Mouse (Mus musculus): Measurements from ENCODE around the gene Polr2e.

The Polr2e gene

DNA sequence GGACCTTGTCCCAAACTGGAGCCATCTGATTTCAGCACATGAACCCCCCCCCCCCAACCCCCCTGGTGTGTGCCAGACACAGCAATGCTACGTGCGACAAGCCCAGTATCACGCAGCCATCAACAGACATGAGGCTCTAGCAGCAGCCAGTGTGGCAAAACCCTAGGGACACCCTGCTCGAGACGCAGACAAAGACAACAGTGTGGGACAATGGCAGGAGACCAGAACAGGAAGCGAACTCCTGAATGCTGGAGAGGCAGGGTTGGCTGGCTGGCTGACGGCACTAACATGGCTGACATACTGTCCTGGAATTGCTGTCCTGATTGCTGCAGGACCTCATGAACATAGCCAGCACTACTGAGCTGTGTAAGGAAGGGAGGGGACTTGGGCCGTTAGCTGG lies 4.4 kb downstream of the Polr2e start:
- H3K27me3 ChIP-seq (ENCODE audit: insufficient read depth, low read length): no peaks in the 10 kb centered on the region

DNA sequence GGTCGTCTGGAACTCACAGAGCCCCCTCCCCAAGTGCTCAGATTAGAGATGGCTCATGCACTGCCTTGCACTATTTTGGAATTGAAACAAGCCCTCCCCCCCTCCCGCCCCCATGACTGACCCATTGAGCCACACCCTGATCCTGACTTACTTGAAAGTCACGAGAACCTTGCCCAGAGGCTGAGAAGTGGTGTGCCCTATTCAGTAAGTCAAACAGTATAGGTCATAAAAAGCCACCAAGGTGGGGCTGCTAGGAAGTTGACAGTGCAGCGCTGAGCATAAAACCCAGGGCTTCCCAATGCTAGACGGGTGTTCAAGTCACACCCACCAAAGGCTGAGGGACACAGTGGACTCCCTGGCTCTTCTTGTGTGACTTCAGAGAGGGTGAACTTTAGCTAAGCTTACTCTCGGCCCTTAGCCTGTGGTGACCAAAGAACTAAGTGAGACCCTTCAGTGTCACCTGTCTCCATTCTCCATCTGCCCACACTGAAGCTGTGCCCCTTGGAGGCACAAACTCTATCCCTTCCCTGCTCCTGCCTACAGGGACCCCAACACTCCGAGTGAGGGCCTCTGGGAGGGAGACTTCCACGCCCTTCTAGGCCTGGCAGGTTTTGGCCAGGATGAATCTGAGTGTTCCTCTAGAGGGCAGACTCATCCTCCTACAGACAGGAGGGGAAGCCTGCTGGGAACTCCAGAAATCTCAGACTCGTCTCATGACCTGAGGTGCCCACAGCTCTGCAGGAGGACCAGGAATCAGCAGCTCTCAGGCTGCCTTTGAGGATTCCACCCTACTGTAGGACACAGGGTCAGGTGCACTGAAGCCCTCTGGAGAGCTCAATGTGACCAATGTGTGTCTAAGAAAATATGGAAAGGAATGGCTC lies 5.8 kb downstream of the Polr2e start:
- TF ChIP-seq POU5F1 (IDR thresholded peaks at IDR 0.05; ENCODE audit: borderline replicate concordance, low read length) (no peak), NANOG (IDR thresholded peaks at IDR 0.05; ENCODE audit: borderline replicate concordance, low read length) (no peak), CTCF (conservative IDR thresholded peaks at IDR 0.05; ENCODE audit: low read length) (peak; percentile 41)
- Histone ChIP-seq H3K4me3 (replicated peaks; ENCODE audit: low read length) (no peak overlapping the region), H3K4me1 (replicated peaks; ENCODE audit: low read depth, low read length) (peaks cover 94% of the 10 kb centered on the region), H3K36me3 (ENCODE audit: insufficient read depth, low read length) (peaks cover 71% of the 10 kb centered on the region), H3K27me3 (ENCODE audit: insufficient read depth, low read length) (no peaks in the 10 kb centered on the region), H3K9me3 (ENCODE audit: low read length) (no peaks in the 10 kb centered on the region)

More for the DNA sequence above, 4.4 kb downstream of the Polr2e start:
- TF ChIP-seq POU5F1 (IDR thresholded peaks at IDR 0.05; ENCODE audit: borderline replicate concordance, low read length): no peak
- Histone ChIP-seq H3K9me3 (ENCODE audit: low read length) (no peaks in the 10 kb centered on the region), H3K4me3 (replicated peaks; ENCODE audit: low read length) (peak overlapping the region; percentile 99), H3K36me3 (ENCODE audit: insufficient read depth, low read length) (peaks cover 63% of the 10 kb centered on the region), H3K4me1 (replicated peaks; ENCODE audit: low read depth, low read length) (peaks cover 89% of the 10 kb centered on the region)

DNA sequence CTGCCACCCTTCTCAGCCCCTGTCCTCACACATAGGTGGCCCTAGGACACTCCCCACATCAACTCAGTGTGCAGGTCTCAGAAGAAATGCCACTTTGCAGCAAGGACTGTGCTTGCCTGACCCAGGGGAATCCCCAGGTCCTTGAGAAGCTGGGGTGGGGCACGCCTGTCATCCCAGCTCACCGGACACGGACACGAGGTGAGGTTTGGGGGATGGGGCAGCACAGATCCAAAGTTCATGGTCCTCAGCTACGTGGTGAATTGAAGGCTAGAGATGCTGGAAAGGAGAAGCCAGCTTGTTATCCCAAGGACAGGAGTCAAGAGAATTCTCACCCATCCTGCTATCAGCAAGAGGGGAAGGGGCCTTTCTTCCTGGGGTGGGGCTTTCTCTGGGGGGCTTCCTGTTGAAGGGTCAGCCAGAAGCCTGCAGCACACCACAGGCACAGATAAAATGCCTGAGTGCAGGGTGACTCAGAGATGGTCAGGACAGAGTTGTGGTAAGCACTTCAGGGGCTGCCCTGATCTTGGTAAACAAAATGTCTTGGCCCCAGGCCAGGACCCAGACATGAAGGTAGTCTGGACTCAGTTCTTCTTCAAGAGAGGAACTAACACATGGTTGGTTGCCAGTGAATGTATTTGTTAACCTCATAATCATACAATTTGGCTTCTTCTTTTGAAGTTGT lies 6.7 kb downstream of the Polr2e start:
- Histone ChIP-seq H3K4me1 (replicated peaks; ENCODE audit: low read depth, low read length) (peaks cover 94% of the 10 kb centered on the region), H3K4me3 (replicated peaks; ENCODE audit: low read length) (peak overlapping the region; percentile 11; the same call in 1 of the 2 replicates), H3K36me3 (ENCODE audit: insufficient read depth, low read length) (peaks cover 64% of the 10 kb centered on the region), H3K27me3 (ENCODE audit: insufficient read depth, low read length) (no peaks in the 10 kb centered on the region), H3K9me3 (ENCODE audit: low read length) (no peaks in the 10 kb centered on the region)
- TF ChIP-seq POU5F1 (IDR thresholded peaks at IDR 0.05; ENCODE audit: borderline replicate concordance, low read length) (no peak), CTCF (conservative IDR thresholded peaks at IDR 0.05; ENCODE audit: low read length) (no peak), NANOG (IDR thresholded peaks at IDR 0.05; ENCODE audit: borderline replicate concordance, low read length) (no peak)

DNA sequence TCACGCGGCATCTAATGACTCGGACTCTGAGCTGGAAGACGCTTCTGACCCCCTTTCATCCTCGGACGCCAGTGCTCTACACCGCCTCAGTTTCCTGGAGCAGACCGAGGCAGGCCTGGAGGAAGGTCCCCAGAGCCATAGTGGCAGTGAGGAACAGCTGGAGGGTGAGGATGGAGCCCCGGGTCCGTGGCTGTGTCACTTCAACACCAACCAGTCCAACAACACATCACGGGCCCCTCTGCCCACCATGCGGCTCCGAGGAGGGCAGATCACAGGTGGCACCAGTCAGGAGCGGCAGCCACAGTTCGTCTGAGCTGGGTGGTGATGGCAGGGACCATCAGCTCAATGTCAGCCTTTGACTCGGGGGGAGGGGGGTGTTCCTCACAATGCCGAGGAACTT lies 8.9 kb downstream of the Polr2e start:
- Histone ChIP-seq H3K36me3 (ENCODE audit: insufficient read depth, low read length) (peaks cover 58% of the 10 kb centered on the region), H3K9me3 (ENCODE audit: low read length) (no peaks in the 10 kb centered on the region), H3K4me3 (replicated peaks; ENCODE audit: low read length) (peak overlapping the region; percentile 39), H3K27me3 (ENCODE audit: insufficient read depth, low read length) (no peaks in the 10 kb centered on the region), H3K4me1 (replicated peaks; ENCODE audit: low read depth, low read length) (peaks cover 94% of the 10 kb centered on the region)
- TF ChIP-seq CTCF (conservative IDR thresholded peaks at IDR 0.05; ENCODE audit: low read length) (no peak), POU5F1 (IDR thresholded peaks at IDR 0.05; ENCODE audit: borderline replicate concordance, low read length) (no peak), NANOG (IDR thresholded peaks at IDR 0.05; ENCODE audit: borderline replicate concordance, low read length) (no peak)

DNA sequence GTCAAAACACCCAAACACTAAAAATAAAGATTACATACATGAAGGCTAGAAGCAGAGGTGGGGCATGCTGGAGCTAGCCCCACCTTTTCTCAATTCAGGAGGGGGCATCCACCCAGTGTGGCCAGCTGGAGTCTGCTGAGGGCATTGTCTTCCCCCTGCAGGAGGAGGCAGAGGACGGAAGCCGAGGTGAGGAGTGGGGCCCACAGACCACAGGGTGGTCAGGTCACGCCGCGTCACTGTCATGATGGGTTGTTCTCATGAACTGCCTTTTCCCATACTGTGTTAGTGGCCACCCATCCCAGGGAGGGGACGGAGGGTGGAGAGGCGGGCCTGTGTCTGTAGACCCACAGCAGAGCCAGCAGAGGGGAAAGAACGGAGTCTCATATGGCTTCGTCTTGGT lies 9.4 kb downstream of the Polr2e start:
- no peak for TF ChIP-seq NANOG (IDR thresholded peaks at IDR 0.05; ENCODE audit: borderline replicate concordance, low read length)
- no peak for TF ChIP-seq POU5F1 (IDR thresholded peaks at IDR 0.05; ENCODE audit: borderline replicate concordance, low read length)
- no peak for TF ChIP-seq CTCF (conservative IDR thresholded peaks at IDR 0.05; ENCODE audit: low read length)
- no peaks in the 10 kb centered on the region for H3K27me3 ChIP-seq (ENCODE audit: insufficient read depth, low read length)
- no peak overlapping the region for H3K4me3 ChIP-seq (replicated peaks; ENCODE audit: low read length)
- H3K9me3 ChIP-seq (ENCODE audit: low read length): no peaks in the 10 kb centered on the region
- H3K36me3 ChIP-seq (ENCODE audit: insufficient read depth, low read length): peaks cover 53% of the 10 kb centered on the region
- H3K4me1 ChIP-seq (replicated peaks; ENCODE audit: low read depth, low read length): peaks cover 94% of the 10 kb centered on the region

DNA sequence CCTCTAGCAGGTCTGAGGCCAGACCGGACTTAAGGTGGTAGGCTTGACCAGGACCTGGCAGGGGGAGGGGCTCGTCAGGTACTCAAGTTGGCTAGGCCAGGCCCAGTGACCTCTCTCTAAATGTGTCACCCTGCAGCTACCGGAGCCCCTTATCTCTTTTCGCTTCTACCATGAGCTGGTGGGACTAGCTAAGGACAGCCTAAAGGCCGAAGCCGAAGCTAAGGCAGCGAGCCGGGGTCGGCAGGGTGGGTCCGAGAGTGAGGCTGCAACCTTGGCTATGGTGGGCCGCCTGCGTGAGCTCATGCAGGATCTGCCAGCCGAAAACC lies 11.1 kb downstream of the Polr2e start:
- H3K4me3 ChIP-seq (replicated peaks; ENCODE audit: low read length): peak overlapping the region; percentile 60
- H3K27me3 ChIP-seq (ENCODE audit: insufficient read depth, low read length): no peaks in the 10 kb centered on the region
- H3K9me3 ChIP-seq (ENCODE audit: low read length): no peaks in the 10 kb centered on the region
- TF ChIP-seq NANOG (IDR thresholded peaks at IDR 0.05; ENCODE audit: borderline replicate concordance, low read length): no peak
- no peak for TF ChIP-seq CTCF (conservative IDR thresholded peaks at IDR 0.05; ENCODE audit: low read length)
- no peak for TF ChIP-seq POU5F1 (IDR thresholded peaks at IDR 0.05; ENCODE audit: borderline replicate concordance, low read length)
- H3K4me1 ChIP-seq (replicated peaks; ENCODE audit: low read depth, low read length): peaks cover 94% of the 10 kb centered on the region
- peaks cover 39% of the 10 kb centered on the region for H3K36me3 ChIP-seq (ENCODE audit: insufficient read depth, low read length)

DNA sequence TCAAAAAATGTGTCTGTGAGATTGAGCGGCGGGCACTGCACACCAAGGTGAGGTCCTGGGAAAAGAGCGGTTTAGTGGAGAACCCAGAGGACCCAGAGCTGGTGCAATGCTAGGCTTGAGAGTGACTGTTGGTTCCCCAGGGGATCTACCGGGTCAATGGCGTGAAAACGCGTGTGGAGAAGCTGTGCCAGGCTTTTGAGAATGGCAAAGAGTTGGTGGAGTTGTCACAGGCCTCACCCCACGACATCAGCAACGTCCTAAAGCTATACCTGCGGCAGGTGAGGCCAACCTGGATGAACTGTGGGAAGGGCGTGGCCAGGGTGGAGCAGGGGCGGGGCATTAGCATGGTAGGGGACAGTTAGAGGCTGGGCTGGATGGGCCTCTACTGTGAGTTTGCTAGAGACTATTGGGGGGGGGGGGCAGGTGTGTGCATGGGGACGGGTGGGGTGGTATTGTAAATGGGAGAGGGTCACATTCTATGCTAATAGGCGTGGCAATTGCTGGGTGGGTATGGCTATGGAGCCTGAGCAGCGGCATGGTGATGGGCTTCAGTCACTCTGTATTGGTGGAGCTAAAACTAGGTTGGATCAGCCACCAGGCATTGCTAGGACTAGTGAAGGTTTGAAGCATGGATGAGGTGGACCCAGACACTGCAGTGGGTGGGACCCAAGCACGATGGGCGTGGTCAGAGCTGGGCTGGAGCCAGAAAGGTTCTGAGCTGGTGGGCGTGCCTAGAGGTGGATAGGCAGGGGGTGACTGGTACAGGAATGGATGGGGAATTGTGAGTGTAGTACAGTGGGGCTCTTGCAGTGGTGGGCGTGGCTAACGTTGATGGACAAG lies 11.7 kb downstream of the Polr2e start:
- H3K4me3 ChIP-seq (replicated peaks; ENCODE audit: low read length): peak overlapping the region; percentile 60
- H3K9me3 ChIP-seq (ENCODE audit: low read length): no peaks in the 10 kb centered on the region
- TF ChIP-seq NANOG (IDR thresholded peaks at IDR 0.05; ENCODE audit: borderline replicate concordance, low read length) (no peak), CTCF (conservative IDR thresholded peaks at IDR 0.05; ENCODE audit: low read length) (no peak)
- H3K4me1 ChIP-seq (replicated peaks; ENCODE audit: low read depth, low read length): peaks cover 94% of the 10 kb centered on the region
- H3K27me3 ChIP-seq (ENCODE audit: insufficient read depth, low read length): no peaks in the 10 kb centered on the region
- H3K36me3 ChIP-seq (ENCODE audit: insufficient read depth, low read length): peaks cover 39% of the 10 kb centered on the region

DNA sequence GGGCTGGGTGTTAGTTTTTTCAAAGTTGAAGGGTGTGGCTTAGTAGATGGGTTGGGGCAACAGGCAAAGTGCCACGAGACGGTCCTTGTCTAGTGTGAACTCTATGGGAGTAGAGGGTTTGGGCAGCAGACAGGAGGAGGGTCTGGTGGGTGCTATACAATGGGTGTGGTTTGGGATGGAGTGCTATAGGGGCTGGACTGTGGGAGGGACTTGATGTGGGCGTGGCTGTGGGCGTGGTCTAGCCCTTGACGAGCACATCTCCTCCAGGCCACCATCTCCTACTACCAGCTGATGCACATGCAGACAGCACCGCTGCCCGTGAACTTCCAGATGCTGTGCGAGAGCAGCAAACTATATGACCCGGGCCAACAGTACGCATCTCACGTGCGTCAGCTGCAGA lies 13.7 kb downstream of the Polr2e start:
- peaks cover 41% of the 10 kb centered on the region for H3K36me3 ChIP-seq (ENCODE audit: insufficient read depth, low read length)
- H3K27me3 ChIP-seq (ENCODE audit: insufficient read depth, low read length): no peaks in the 10 kb centered on the region
- TF ChIP-seq CTCF (conservative IDR thresholded peaks at IDR 0.05; ENCODE audit: low read length): no peak
- TF ChIP-seq POU5F1 (IDR thresholded peaks at IDR 0.05; ENCODE audit: borderline replicate concordance, low read length): no peak
- no peak for TF ChIP-seq NANOG (IDR thresholded peaks at IDR 0.05; ENCODE audit: borderline replicate concordance, low read length)
- no peaks in the 10 kb centered on the region for H3K9me3 ChIP-seq (ENCODE audit: low read length)
- peak overlapping the region; percentile 48 for H3K4me3 ChIP-seq (replicated peaks; ENCODE audit: low read length)
- H3K4me1 ChIP-seq (replicated peaks; ENCODE audit: low read depth, low read length): peaks cover 94% of the 10 kb centered on the region
